Mouse (Mus musculus): ENCODE measurements around the gene Zfp831. TPM values are rescaled to one million over a fixed set of nuclear protein-coding genes. Genes with fewer than 3 reads are reported as not detected.

Zfp831 gene
- 12.4 and 15.1 TPM in 2 replicates for total RNA-seq (2017)

- ATAC-seq (replicated peaks in 1 of 2; ENCODE audit: insufficient read depth in 1 of 2, low FRiP score in 2 of 2, low TSS enrichment in 1 of 2, low read depth in 1 of 2, poor library complexity in 2 of 2, severe bottlenecking in 2 of 2) = no peak
These were observed at the start of gene Zfp831 for GRCm38 (mm10) chr2:174643448-174644144. Gene Zfp831 (plus strand): TSS chr2:174643534.

- ATAC-seq (replicated peaks in 1 of 2; ENCODE audit: insufficient read depth in 1 of 2, low FRiP score in 2 of 2, low TSS enrichment in 1 of 2, low read depth in 1 of 2, poor library complexity in 2 of 2, severe bottlenecking in 2 of 2) = peak in 1 of 2 experiments; percentile 33; a peak in 1 of 4 replicates
These were observed 48.4 kb upstream of the Zfp831 start for GRCm38 (mm10) chr2:174594965-174595364.

- ATAC-seq (replicated peaks in 1 of 2; ENCODE audit: insufficient read depth in 1 of 2, low FRiP score in 2 of 2, low TSS enrichment in 1 of 2, low read depth in 1 of 2, poor library complexity in 2 of 2, severe bottlenecking in 2 of 2) = no peak
These were observed 47.7 kb upstream of the Zfp831 start for GRCm38 (mm10) chr2:174595611-174596010.

- ATAC-seq (replicated peaks in 1 of 2; ENCODE audit: insufficient read depth in 1 of 2, low FRiP score in 2 of 2, low TSS enrichment in 1 of 2, low read depth in 1 of 2, poor library complexity in 2 of 2, severe bottlenecking in 2 of 2) = no peak
These were observed 46.9 kb upstream of the Zfp831 start for GRCm38 (mm10) chr2:174596457-174596856.

- ATAC-seq (replicated peaks in 1 of 2; ENCODE audit: insufficient read depth in 1 of 2, low FRiP score in 2 of 2, low TSS enrichment in 1 of 2, low read depth in 1 of 2, poor library complexity in 2 of 2, severe bottlenecking in 2 of 2) = no peak
These were observed 44.9 kb upstream of the Zfp831 start for GRCm38 (mm10) chr2:174598451-174598850.

- ATAC-seq (replicated peaks in 1 of 2; ENCODE audit: insufficient read depth in 1 of 2, low FRiP score in 2 of 2, low TSS enrichment in 1 of 2, low read depth in 1 of 2, poor library complexity in 2 of 2, severe bottlenecking in 2 of 2) = no peak
These were observed 44.2 kb upstream of the Zfp831 start for GRCm38 (mm10) chr2:174599071-174599635.

- no peak for ATAC-seq (replicated peaks in 1 of 2; ENCODE audit: insufficient read depth in 1 of 2, low FRiP score in 2 of 2, low TSS enrichment in 1 of 2, low read depth in 1 of 2, poor library complexity in 2 of 2, severe bottlenecking in 2 of 2)
These were observed 43.5 kb upstream of the Zfp831 start for GRCm38 (mm10) chr2:174599853-174600271.

- peak; percentile 96 to 98 for ATAC-seq (replicated peaks in 1 of 2; ENCODE audit: insufficient read depth in 1 of 2, low FRiP score in 2 of 2, low TSS enrichment in 1 of 2, low read depth in 1 of 2, poor library complexity in 2 of 2, severe bottlenecking in 2 of 2)
These were observed 41.2 kb upstream of the Zfp831 start for GRCm38 (mm10) chr2:174601938-174602685.

- no peak for ATAC-seq (replicated peaks in 1 of 2; ENCODE audit: insufficient read depth in 1 of 2, low FRiP score in 2 of 2, low TSS enrichment in 1 of 2, low read depth in 1 of 2, poor library complexity in 2 of 2, severe bottlenecking in 2 of 2)
These were observed 40.0 kb upstream of the Zfp831 start for GRCm38 (mm10) chr2:174603321-174603720.

- no peak for ATAC-seq (replicated peaks in 1 of 2; ENCODE audit: insufficient read depth in 1 of 2, low FRiP score in 2 of 2, low TSS enrichment in 1 of 2, low read depth in 1 of 2, poor library complexity in 2 of 2, severe bottlenecking in 2 of 2)
These were observed 38.3 kb upstream of the Zfp831 start for GRCm38 (mm10) chr2:174605020-174605419.

GRCm38 (mm10) chr2:174605442-174606087 lies 37.8 kb upstream of the Zfp831 start:
- ATAC-seq (replicated peaks in 1 of 2; ENCODE audit: insufficient read depth in 1 of 2, low FRiP score in 2 of 2, low TSS enrichment in 1 of 2, low read depth in 1 of 2, poor library complexity in 2 of 2, severe bottlenecking in 2 of 2) = no peak

- no peak for ATAC-seq (replicated peaks in 1 of 2; ENCODE audit: insufficient read depth in 1 of 2, low FRiP score in 2 of 2, low TSS enrichment in 1 of 2, low read depth in 1 of 2, poor library complexity in 2 of 2, severe bottlenecking in 2 of 2)
These were observed 37.0 kb upstream of the Zfp831 start for GRCm38 (mm10) chr2:174606376-174606775.

- no peak for ATAC-seq (replicated peaks in 1 of 2; ENCODE audit: insufficient read depth in 1 of 2, low FRiP score in 2 of 2, low TSS enrichment in 1 of 2, low read depth in 1 of 2, poor library complexity in 2 of 2, severe bottlenecking in 2 of 2)
These were observed 33.4 kb upstream of the Zfp831 start for GRCm38 (mm10) chr2:174609892-174610291.

- no peak for ATAC-seq (replicated peaks in 1 of 2; ENCODE audit: insufficient read depth in 1 of 2, low FRiP score in 2 of 2, low TSS enrichment in 1 of 2, low read depth in 1 of 2, poor library complexity in 2 of 2, severe bottlenecking in 2 of 2)
These were observed 30.8 kb upstream of the Zfp831 start for GRCm38 (mm10) chr2:174612386-174613063.

GRCm38 (mm10) chr2:174613221-174613620 lies 30.1 kb upstream of the Zfp831 start:
- ATAC-seq (replicated peaks in 1 of 2; ENCODE audit: insufficient read depth in 1 of 2, low FRiP score in 2 of 2, low TSS enrichment in 1 of 2, low read depth in 1 of 2, poor library complexity in 2 of 2, severe bottlenecking in 2 of 2) = no peak

GRCm38 (mm10) chr2:174613921-174614441 lies 29.4 kb upstream of the Zfp831 start:
- ATAC-seq (replicated peaks in 1 of 2; ENCODE audit: insufficient read depth in 1 of 2, low FRiP score in 2 of 2, low TSS enrichment in 1 of 2, low read depth in 1 of 2, poor library complexity in 2 of 2, severe bottlenecking in 2 of 2) = peak; percentile 94 to 95

- ATAC-seq (replicated peaks in 1 of 2; ENCODE audit: insufficient read depth in 1 of 2, low FRiP score in 2 of 2, low TSS enrichment in 1 of 2, low read depth in 1 of 2, poor library complexity in 2 of 2, severe bottlenecking in 2 of 2) = peak in 1 of 2 experiments; percentile 63; a peak in 1 of 4 replicates
These were observed 21.5 kb upstream of the Zfp831 start for GRCm38 (mm10) chr2:174621881-174622280.

Data from hematopoietic stem cell, adult 5-6 weeks (primary cell).